Mouse (Mus musculus) lung, embryonic 16.5 days (tissue): ENCODE results near the gene Zbtb39. TPM values are rescaled to one million over a fixed set of nuclear protein-coding genes. Genes with fewer than 3 reads are reported as not detected.

Experiments
- ATAC-seq: fragments of 200-750 bp; cut with Nextera tagmentation; 2 replicates; pipeline ENCODE4 v1.8.0; 2017; ENCODE audit warnings: low read depth, mild to moderate bottlenecking, moderate library complexity
- H3K27ac ChIP-seq: fragments of 300-500 bp; sonication (generic); 2 replicates; pipeline ENCODE4 v1.5.1; 2014; ENCODE audit warnings: mild to moderate bottlenecking, control low read depth, low read length
- H3K27me3 ChIP-seq: fragments of 300-500 bp; sonication (generic); 2 replicates; pipeline ENCODE4 v1.6.1; 2014; ENCODE audit warnings: low read depth, low read length, mixed read lengths; ENCODE audit not compliant: control insufficient read depth, insufficient read depth
- H3K36me3 ChIP-seq: fragments of 300-500 bp; sonication (generic); 2 replicates; pipeline ENCODE4 v1.6.1; 2014; ENCODE audit warnings: low read length; ENCODE audit not compliant: control insufficient read depth, insufficient read depth
- H3K4me1 ChIP-seq: fragments of 300-500 bp; sonication (generic); replicated peaks from 2 replicates; pipeline ENCODE4 v1.6.1; 2014; ENCODE audit warnings: low read length, mixed read lengths; ENCODE audit not compliant: control insufficient read depth, insufficient read depth
- H3K4me2 ChIP-seq: fragments of 300-500 bp; sonication (generic); 2 replicates; pipeline ENCODE4 v1.6.1; 2014; ENCODE audit warnings: low read depth, low read length, control low read depth
- H3K4me3 ChIP-seq: fragments of 300-500 bp; sonication (generic); 2 replicates; pipeline ENCODE4 v1.5.1; 2014; ENCODE audit warnings: mild to moderate bottlenecking, low read length, control low read depth
- H3K9ac ChIP-seq: fragments of 300-500 bp; sonication (generic); 2 replicates; pipeline ENCODE4 v1.6.1; 2014; ENCODE audit warnings: low read length, control low read depth
- H3K9me3 ChIP-seq: fragments of 300-500 bp; sonication (generic); 2 replicates; pipeline ENCODE4 v1.6.1; 2016; ENCODE audit warnings: low read length; ENCODE audit not compliant: control insufficient read depth
- WGBS: fragments of 180-500 bp; shearing (Covaris S2); extraction: QIAGEN DNeasy Blood & Tissue Kit; methylation state at CpG from one replicate; pipeline ENCODE4 v1.1.7; 2014; 5-methylcytosine and 5-hydroxymethylcytosine counted together
- polyA plus RNA-seq: library from polyadenylated mRNA; unstranded; fragments of >200 nt; fragmentation: Nextera tagmentation; extraction: Ambion mirVana; gene quantifications from 2 replicates; pipeline ENCODE4 v1.2.1, GENCODE M21; 2015

The Zbtb39 gene
- polyA plus RNA-seq, 1 experiment from 2014 or later = 2.3 TPM

- no peak overlapping the region for H3K9ac ChIP-seq
Measured at GRCm38 (mm10) chr10:127745886-127746285, 6.5 kb downstream of the Zbtb39 start.

GRCm38 (mm10) chr10:127747254-127747653 is 7.9 kb downstream of the Zbtb39 start:
- no peak overlapping the region for H3K27ac ChIP-seq
- no peaks in the 10 kb centered on the region for H3K9me3 ChIP-seq
- no peaks in the 10 kb centered on the region for H3K27me3 ChIP-seq
- H3K4me1 ChIP-seq = no peaks in the 10 kb centered on the region
- WGBS = 81% methylated on average over 8 of the region's 8 CpGs
- peaks cover 42% of the 10 kb centered on the region for H3K36me3 ChIP-seq
- no peak overlapping the region for H3K4me3 ChIP-seq
- ATAC-seq = no peak
- H3K9ac ChIP-seq = no peak overlapping the region
- H3K4me2 ChIP-seq = no peak overlapping the region

More at GRCm38 (mm10) chr10:127745886-127746285, 6.5 kb downstream of the Zbtb39 start:
- Histone ChIP-seq H3K4me3 (no peak overlapping the region), H3K27ac (no peak overlapping the region), H3K27me3 (no peaks in the 10 kb centered on the region), H3K9me3 (no peaks in the 10 kb centered on the region), H3K4me2 (no peak overlapping the region), H3K4me1 (no peaks in the 10 kb centered on the region), H3K36me3 (peaks cover 50% of the 10 kb centered on the region)
- 50% methylated on average over 5 of the region's 5 CpGs for WGBS
- ATAC-seq = no peak

GRCm38 (mm10) chr10:127748847-127749612 is 9.7 kb downstream of the Zbtb39 start:
- Histone ChIP-seq H3K27me3 (no peaks in the 10 kb centered on the region), H3K9ac (no peak overlapping the region), H3K9me3 (no peaks in the 10 kb centered on the region), H3K4me3 (peak overlapping the region; percentile 39), H3K4me1 (no peaks in the 10 kb centered on the region), H3K27ac (peak overlapping the region; percentile 42), H3K36me3 (peaks cover 24% of the 10 kb centered on the region), H3K4me2 (peak overlapping the region; percentile 24)
- ATAC-seq = peak; percentile 77
- 13% methylated on average over 8 of the region's 8 CpGs for WGBS

GRCm38 (mm10) chr10:127750136-127750777 is 10.9 kb downstream of the Zbtb39 start:
- no peaks in the 10 kb centered on the region for H3K4me1 ChIP-seq
- no peaks in the 10 kb centered on the region for H3K27me3 ChIP-seq
- 44% methylated on average over 24 of the region's 24 CpGs for WGBS
- peaks cover 21% of the 10 kb centered on the region for H3K36me3 ChIP-seq
- peak overlapping the region; percentile 49 for H3K9ac ChIP-seq
- H3K4me2 ChIP-seq = peak overlapping the region; percentile 24
- no peak for ATAC-seq
- no peaks in the 10 kb centered on the region for H3K9me3 ChIP-seq
- H3K4me3 ChIP-seq = peak overlapping the region; percentile 39
- H3K27ac ChIP-seq = no peak overlapping the region; the same call in 1 of the 2 replicates

GRCm38 (mm10) chr10:127751548-127751947 is 12.2 kb downstream of the Zbtb39 start, which contains the start of gene Gpr182:
TSS of gene Gpr182 (minus strand) at chr10:127751732.
- peak within 1 kb of the TSS; percentile 29 for H3K27ac ChIP-seq
- no peaks in the 10 kb centered on the region for H3K27me3 ChIP-seq
- H3K4me2 ChIP-seq = peak within 1 kb of the TSS; percentile 24
- WGBS = 30% methylated on average over 8 of the region's 8 CpGs
- peaks cover 8% of the 10 kb centered on the region for H3K4me1 ChIP-seq
- ATAC-seq = peak; percentile 61
- peak within 1 kb of the TSS; percentile 33 for H3K9ac ChIP-seq
- H3K9me3 ChIP-seq = no peaks in the 10 kb centered on the region
- peaks cover 10% of the 10 kb centered on the region for H3K36me3 ChIP-seq
- peak within 1 kb of the TSS; percentile 39 for H3K4me3 ChIP-seq

- peak overlapping the region; percentile 47 for H3K27ac ChIP-seq
- WGBS = 50% methylated on average over 6 of the region's 6 CpGs
- peak; percentile 54 for ATAC-seq
Measured at GRCm38 (mm10) chr10:127754566-127755166, 15.3 kb downstream of the Zbtb39 start.

GRCm38 (mm10) chr10:127755246-127755645 is 15.9 kb downstream of the Zbtb39 start:
- H3K9ac ChIP-seq = no peak overlapping the region
- H3K9me3 ChIP-seq = no peaks in the 10 kb centered on the region
- H3K4me2 ChIP-seq = no peak overlapping the region
- H3K27ac ChIP-seq = peak overlapping the region; percentile 30
- WGBS = 39% methylated on average over 3 of the region's 3 CpGs
- no peaks in the 10 kb centered on the region for H3K27me3 ChIP-seq
- no peaks in the 10 kb centered on the region for H3K36me3 ChIP-seq
- H3K4me1 ChIP-seq = peaks cover 8% of the 10 kb centered on the region
- ATAC-seq = no peak
- no peak overlapping the region for H3K4me3 ChIP-seq

More at GRCm38 (mm10) chr10:127754566-127755166, 15.3 kb downstream of the Zbtb39 start:
- no peak overlapping the region for H3K4me3 ChIP-seq
- H3K9me3 ChIP-seq = no peaks in the 10 kb centered on the region
- H3K4me2 ChIP-seq = no peak overlapping the region; the same call in 1 of the 2 replicates
- no peaks in the 10 kb centered on the region for H3K36me3 ChIP-seq
- no peaks in the 10 kb centered on the region for H3K27me3 ChIP-seq
- H3K4me1 ChIP-seq = peaks cover 8% of the 10 kb centered on the region
- no peak overlapping the region for H3K9ac ChIP-seq

- peak overlapping the region; percentile 49 for H3K9ac ChIP-seq
- peak; percentile 46 for ATAC-seq
- H3K4me2 ChIP-seq = peak overlapping the region; percentile 63
- H3K9me3 ChIP-seq = no peaks in the 10 kb centered on the region
- no peaks in the 10 kb centered on the region for H3K27me3 ChIP-seq
- H3K36me3 ChIP-seq = no peaks in the 10 kb centered on the region
- WGBS = 15% methylated on average over 18 of the region's 18 CpGs
- peaks cover 8% of the 10 kb centered on the region for H3K4me1 ChIP-seq
- H3K4me3 ChIP-seq = peak overlapping the region; percentile 38
- H3K27ac ChIP-seq = peak overlapping the region; percentile 70
Measured at GRCm38 (mm10) chr10:127755770-127756468, 16.6 kb downstream of the Zbtb39 start.
